Mouse (Mus musculus) hindbrain, postnatal 0 days (tissue): Measurements from ENCODE around the gene Igfbp7. TPM values are rescaled to one million over a fixed set of nuclear protein-coding genes. Genes with fewer than 3 reads are reported as not detected.

Experiments used
- ATAC-seq: fragments of 200-750 bp; cut with Nextera tagmentation; 2 replicates; pipeline ENCODE4 v1.8.0; 2017; ENCODE audit warnings: mild to moderate bottlenecking, moderate TSS enrichment, moderate library complexity
- DNase-seq: peaks from one replicate; pipeline ENCODE4 v3.0.0-alpha.2; 2015; ENCODE audit warnings: low spot score
- H3K27ac ChIP-seq: fragments of 300-500 bp; sonication (generic); 2 replicates; pipeline ENCODE4 v1.5.1; 2014; ENCODE audit warnings: mild to moderate bottlenecking
- H3K27me3 ChIP-seq: fragments of 300-500 bp; sonication (generic); 2 replicates; pipeline ENCODE4 v1.6.1; 2014; ENCODE audit warnings: low read length, mixed read lengths; ENCODE audit not compliant: insufficient read depth
- H3K36me3 ChIP-seq: fragments of 300-500 bp; sonication (generic); 2 replicates; pipeline ENCODE4 v1.6.1; 2014; ENCODE audit warnings: low read length, mixed read lengths; ENCODE audit not compliant: insufficient read depth
- H3K4me1 ChIP-seq: fragments of 300-500 bp; sonication (generic); 2 replicates; pipeline ENCODE4 v1.6.1; 2014; ENCODE audit warnings: antibody characterized with exemption, low read length, mixed read lengths; ENCODE audit not compliant: insufficient read depth
- H3K4me2 ChIP-seq: fragments of 300-500 bp; sonication (generic); 2 replicates; pipeline ENCODE4 v1.6.1; 2014; ENCODE audit warnings: low read depth, mild to moderate bottlenecking, low read length, moderate library complexity, mixed read lengths
- H3K4me3 ChIP-seq: fragments of 300-500 bp; sonication (generic); 2 replicates; pipeline ENCODE4 v1.5.1; 2014; ENCODE audit warnings: low read length
- H3K9ac ChIP-seq: fragments of 300-500 bp; sonication (generic); replicated peaks from 2 replicates; pipeline ENCODE4 v1.6.1; 2014; ENCODE audit warnings: mild to moderate bottlenecking, low read length, moderate library complexity, mixed read lengths
- H3K9me3 ChIP-seq: fragments of 300-500 bp; sonication (generic); 2 replicates; pipeline ENCODE4 v1.6.1; 2016; ENCODE audit warnings: low read length, mixed read lengths
- CTCF ChIP-seq: IDR thresholded peaks from 2 replicates; pipeline ENCODE4 v1.5.1; 2016; ENCODE audit warnings: antibody characterized with exemption, control low read depth, low read depth
- WGBS: fragments of 180-500 bp; shearing (Covaris S2); extraction: QIAGEN DNeasy Blood & Tissue Kit; methylation state at CpG from one replicate; pipeline ENCODE4 v1.1.7; 2014; 5-methylcytosine and 5-hydroxymethylcytosine counted together
- polyA plus RNA-seq: library from polyadenylated mRNA; unstranded; fragments of >200 nt; fragmentation: Nextera tagmentation; extraction: Ambion mirVana; gene quantifications from 2 replicates; pipeline ENCODE4 v1.2.1, GENCODE M21; 2015
- total RNA-seq: library from RNA; depleted of rRNA; stranded (reverse); fragments of >200 nt; gene quantifications from 2 replicates; pipeline ENCODE4 v1.2.3, GENCODE M21; 2014; rRNA removed

Igfbp7 gene
- total and polyA plus RNA-seq, 2 experiments from 2014 or later, result 45.7 to 99.3 TPM

GRCm38 (mm10) chr5:77307821-77308553 is 99.9 kb downstream of the Igfbp7 start:
- Histone ChIP-seq H3K36me3 (peaks cover 14% of the 10 kb centered on the region), H3K4me3 (peak overlapping the region; percentile 91), H3K9me3 (no peaks in the 10 kb centered on the region), H3K4me1 (peaks cover 19% of the 10 kb centered on the region), H3K9ac (peak overlapping the region; percentile 94; the same call in 1 of the 2 replicates), H3K27ac (no peak overlapping the region), H3K27me3 (no peaks in the 10 kb centered on the region), H3K4me2 (peak overlapping the region; percentile 99)
- 77% methylated on average over 5 of the region's 5 CpGs for WGBS
- no peak for DNase-seq
- no peak for TF ChIP-seq CTCF
- ATAC-seq, result no peak

GRCm38 (mm10) chr5:77301296-77301903 is 106.4 kb downstream of the Igfbp7 start:
- Histone ChIP-seq H3K4me2 (no peak overlapping the region), H3K9ac (no peak overlapping the region), H3K9me3 (no peaks in the 10 kb centered on the region), H3K27me3 (no peaks in the 10 kb centered on the region), H3K36me3 (peaks cover 19% of the 10 kb centered on the region), H3K4me3 (no peak overlapping the region), H3K4me1 (no peaks in the 10 kb centered on the region), H3K27ac (no peak overlapping the region)
- no peak for DNase-seq
- TF ChIP-seq CTCF, result no peak
- 94% methylated on average over 6 of the region's 6 CpGs for WGBS
- no peak for ATAC-seq

- DNase-seq, result no peak
- no peaks in the 10 kb centered on the region for H3K4me1 ChIP-seq
- H3K27me3 ChIP-seq, result no peaks in the 10 kb centered on the region
- peaks cover 20% of the 10 kb centered on the region for H3K36me3 ChIP-seq
- H3K27ac ChIP-seq, result no peak overlapping the region
- no peak for TF ChIP-seq CTCF
- no peak overlapping the region for H3K4me2 ChIP-seq
- no peak overlapping the region for H3K9ac ChIP-seq
- no peak for ATAC-seq
- no peak overlapping the region for H3K4me3 ChIP-seq
- WGBS, result 92% methylated on average over 2 of the region's 2 CpGs
- H3K9me3 ChIP-seq, result no peaks in the 10 kb centered on the region
Observed at GRCm38 (mm10) chr5:77299486-77299885, 108.4 kb downstream of the Igfbp7 start.

Other genes starting within 250 kb of the Igfbp7 start
- not detected in 2 replicates for gene Spink2, start 196.6 kb downstream of the Igfbp7 start, total RNA-seq
- 0.26 and 0.61 TPM in 2 replicates for gene Spink2, start 196.6 kb downstream of the Igfbp7 start, polyA plus RNA-seq
- gene Rest, start 142.6 kb downstream of the Igfbp7 start, total RNA-seq, result 9.0 and 9.1 TPM in 2 replicates
- gene Rest, start 142.6 kb downstream of the Igfbp7 start, polyA plus RNA-seq, result 4.1 and 4.4 TPM in 2 replicates
- gene Noa1, start 98.0 kb downstream of the Igfbp7 start, total RNA-seq, result 16.3 and 18.7 TPM in 2 replicates
- gene Noa1, start 98.0 kb downstream of the Igfbp7 start, polyA plus RNA-seq, result 33.3 and 34.7 TPM in 2 replicates
- 46.4 and 61.0 TPM in 2 replicates for gene Polr2b, start 97.9 kb downstream of the Igfbp7 start, total RNA-seq
- gene Polr2b, start 97.9 kb downstream of the Igfbp7 start, polyA plus RNA-seq, result 48.8 and 50.9 TPM in 2 replicates